Mouse (Mus musculus): ENCODE measurements around the gene Edem2. TPM values are rescaled to one million over a fixed set of nuclear protein-coding genes. Genes with fewer than 3 reads are reported as not detected.
"Not testable (repeated sequence)": the region's sequence is repeated elsewhere in the genome, so short reads cannot be mapped to it uniquely, and the experiment has no call there.

Edem2 gene
- total RNA-seq, 2 experiments from 2014 or later = 7.8 to 9.5 TPM

DNA sequence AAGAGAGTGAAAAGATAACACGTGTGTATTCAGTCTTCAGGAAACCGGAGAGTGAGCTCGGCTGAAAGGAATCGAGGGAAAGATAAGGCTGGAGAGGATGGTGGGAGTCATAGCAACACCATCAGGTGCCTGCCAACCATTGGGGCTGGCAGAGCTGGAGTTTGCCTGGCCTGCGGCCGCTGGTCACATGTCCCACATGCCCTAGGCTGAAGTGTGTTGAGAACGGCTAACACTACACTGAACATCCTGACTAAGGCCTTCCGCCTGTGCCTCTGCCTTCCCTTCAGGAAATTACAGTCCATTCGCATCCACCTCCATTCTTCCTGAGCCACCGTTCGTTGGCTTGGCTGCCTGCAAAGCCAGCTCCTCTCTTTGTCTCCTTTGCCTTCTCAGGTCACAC lies 12.9 kb upstream of the Edem2 start:
- peak; percentile 16 to 29 for DNase-seq
- intact Hi-C loops (cut with DNase I) = no loop called here

DNA sequence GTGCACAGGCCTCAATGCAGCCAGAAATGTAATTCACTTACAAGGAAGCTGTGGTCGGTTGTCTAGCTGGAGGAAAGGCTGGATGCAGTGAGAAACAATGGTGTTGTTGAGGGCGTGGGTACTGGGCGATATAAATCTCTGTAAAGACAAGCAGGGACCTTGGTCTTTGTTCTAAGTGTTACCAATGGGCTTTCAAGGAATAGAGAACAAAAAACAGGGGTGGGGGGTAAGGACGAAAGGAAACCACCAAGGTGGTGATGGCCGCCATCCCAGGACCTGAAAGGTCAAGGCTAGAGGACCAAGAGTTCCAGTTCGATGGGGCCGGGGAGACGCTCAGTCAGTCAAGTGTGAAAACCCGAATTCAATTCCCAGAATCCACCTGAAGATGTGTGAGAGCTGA lies 8.5 kb upstream of the Edem2 start:
- no peak for DNase-seq
- intact Hi-C loops (cut with DNase I) = no loop called here

DNA sequence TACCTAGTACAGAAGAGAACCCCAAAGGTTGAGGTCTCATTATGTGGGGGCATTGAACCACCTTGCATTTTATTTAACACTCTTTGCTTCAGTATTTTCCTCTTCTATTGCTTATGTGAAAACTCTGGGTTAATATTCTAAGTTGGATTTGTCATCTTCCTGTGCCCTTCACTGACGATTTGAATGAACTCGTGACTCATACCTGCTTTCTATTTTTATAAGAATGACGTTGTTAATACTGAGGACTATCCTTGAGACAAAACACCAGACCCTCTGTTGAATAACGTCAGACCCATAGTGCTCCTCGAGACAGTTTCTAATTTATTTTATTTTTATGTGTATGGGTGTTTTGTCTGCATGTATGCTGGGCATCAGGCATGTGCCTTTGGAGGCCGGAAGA lies 7.7 kb upstream of the Edem2 start:
- DNase-seq = no peak
- intact Hi-C loops (cut with DNase I) = no loop called here

DNA sequence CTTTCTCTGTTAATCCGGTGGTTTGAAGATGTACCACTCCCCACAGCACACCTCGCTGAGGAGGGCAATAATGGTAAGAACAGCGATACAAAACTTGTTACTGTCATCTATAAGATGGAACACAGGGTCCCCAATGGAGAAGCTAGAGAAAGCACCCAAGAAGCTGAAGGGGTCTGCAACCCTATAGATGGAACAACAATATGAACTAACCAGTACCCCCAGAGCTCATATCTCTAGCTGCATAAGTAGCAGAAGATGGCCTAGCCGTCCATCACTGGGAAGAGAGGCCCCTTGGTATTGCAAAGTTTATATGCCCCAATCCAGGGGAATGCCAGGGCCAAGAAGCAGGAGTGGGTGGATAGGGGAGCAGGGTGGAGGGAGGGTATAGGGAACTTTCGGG lies 6.5 kb upstream of the Edem2 start, which contains the start of gene Gm17581:
Gm17581 (minus strand) TSS at position 101 of the 400 bp plus-strand sequence.
- intact Hi-C loops (cut with DNase I); DNase-seq: not testable (repeated sequence)

DNA sequence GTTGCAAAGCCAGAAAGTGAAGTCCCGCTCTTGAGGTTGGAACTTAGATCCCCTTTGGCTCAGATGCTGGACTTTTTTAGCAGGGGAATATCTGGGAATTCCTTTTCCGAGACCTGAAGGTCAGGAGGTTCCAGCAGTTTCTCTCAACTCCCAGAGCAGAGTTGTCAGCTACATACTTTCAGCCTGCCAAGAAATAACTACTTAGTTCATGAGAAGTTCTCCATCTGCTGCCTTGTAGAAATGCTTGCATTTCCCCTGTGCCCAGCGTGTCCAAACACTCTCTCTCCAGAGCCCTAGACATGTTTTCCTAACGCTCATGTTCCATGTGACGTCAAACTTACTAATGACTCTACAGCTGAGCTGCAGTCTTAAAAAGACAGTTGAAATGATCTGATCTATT lies 5.8 kb upstream of the Edem2 start:
- intact Hi-C loops (cut with DNase I) = no loop called here

DNA sequence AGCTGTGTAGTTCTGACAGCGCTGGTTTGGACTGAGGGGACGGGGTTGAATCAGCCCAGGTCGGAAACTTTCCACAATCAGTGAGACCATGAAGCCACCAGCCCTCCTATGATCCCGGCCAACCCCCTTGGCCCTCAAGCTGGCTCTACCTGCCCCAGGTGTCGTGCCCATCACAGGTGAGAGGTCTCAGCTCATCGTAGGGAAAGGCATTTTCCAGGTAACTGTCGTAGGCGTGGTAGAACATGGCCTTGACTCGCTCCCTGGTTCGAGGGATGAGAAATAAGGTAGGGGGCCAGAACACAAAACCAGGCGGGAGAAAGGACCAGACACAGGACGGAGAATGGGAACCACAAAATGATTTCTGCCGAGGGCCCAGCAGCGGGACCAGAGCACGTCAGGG lies 533 bp downstream of the Edem2 start:
- DNase-seq = no peak
- intact Hi-C loops (cut with DNase I) = no loop called here

More for the DNA sequence above, 5.8 kb upstream of the Edem2 start:
- DNase-seq = no peak

DNA sequence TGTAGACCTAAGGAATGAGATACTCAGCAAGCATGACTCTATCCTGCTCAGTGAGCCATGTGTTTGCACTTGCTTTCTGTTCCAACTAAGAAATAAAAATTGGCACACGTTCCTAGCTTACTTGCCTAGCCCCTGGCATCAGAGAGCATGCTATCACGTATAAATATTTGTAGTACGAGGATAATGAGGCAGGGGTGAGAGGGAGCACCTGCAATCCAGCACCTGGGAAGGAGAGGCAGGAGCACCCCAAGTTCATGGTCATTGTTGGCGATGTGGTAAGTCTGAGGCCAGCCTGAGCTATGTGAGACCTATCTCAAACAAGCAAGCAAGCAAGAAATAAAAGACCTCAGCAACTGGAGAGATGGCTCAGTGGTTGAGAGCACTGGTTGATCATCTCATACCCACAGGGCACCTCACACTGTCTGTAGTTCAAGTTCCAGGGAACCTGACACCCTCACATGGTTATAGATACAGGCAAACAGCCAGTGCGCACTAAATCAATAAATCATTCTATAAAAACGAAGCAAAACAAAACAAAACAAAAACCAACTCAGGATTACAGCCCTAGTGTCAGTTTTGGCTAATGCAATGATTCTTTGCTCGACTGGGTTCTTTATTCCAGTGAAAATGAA lies 1.4 kb downstream of the Edem2 start:
- intact Hi-C loops (cut with DNase I) = no loop called here
- no peak for DNase-seq

DNA sequence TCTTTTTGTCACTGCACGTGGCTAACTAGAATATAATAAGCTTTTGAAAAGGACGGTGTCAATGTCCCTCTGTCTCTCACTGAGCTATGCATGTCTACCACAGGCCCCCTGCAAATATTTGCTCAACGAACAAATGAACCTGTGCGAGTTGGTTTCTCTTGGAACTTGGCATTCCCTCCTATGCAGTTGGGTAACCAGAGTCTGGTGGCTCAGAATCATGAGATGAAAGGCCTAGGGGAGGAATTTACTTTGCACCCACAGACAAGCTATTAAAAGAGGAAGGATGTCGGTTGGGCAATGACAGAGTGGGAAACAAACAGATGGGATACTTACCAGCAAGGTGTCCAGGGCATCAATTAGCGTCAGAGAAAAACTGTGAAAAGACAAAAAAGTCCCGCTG lies 3.0 kb downstream of the Edem2 start:
- intact Hi-C loops (cut with DNase I) = no loop called here
- no peak for DNase-seq

DNA sequence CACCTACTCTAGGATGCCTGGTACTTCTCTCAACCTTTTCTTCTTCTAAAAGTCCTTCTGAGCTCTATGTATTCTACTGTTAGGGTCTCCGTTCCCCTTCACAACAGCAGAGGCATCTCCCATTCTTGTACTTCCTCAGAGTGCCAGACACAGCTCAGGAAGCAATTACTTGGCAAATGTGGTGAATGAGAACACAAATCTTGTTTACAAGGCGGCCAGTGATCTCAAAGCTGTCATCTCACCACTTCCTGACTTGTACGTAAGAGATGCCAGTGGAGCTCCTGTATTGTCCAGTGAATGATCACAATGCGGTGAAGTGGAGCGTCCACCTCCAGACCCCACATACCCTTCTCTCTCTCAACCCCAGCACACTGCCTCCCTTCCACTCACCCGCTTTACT lies 4.7 kb downstream of the Edem2 start:
- intact Hi-C loops (cut with DNase I) = no loop called here
- DNase-seq = no peak

DNA sequence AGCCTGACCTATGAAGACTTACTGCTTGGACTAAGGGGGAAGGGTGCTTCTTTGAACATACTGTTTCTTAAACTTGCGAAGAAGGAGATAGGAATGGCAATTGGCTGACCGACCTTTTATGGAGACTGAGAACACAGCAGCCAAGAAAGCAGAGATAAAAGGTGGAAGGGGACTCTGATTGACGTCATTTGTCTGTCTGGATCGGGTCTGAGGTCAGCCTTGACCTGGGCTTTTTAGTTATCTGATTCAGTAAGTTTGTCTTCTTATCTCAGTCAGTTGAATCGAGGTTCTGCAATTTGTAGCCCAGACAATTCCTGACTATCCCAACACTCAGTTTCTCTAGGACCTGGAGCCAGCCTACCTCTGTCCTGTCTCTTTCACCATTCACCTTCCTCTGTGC lies 5.2 kb downstream of the Edem2 start:
- no peak for DNase-seq
- intact Hi-C loops (cut with DNase I) = no loop called here

DNA sequence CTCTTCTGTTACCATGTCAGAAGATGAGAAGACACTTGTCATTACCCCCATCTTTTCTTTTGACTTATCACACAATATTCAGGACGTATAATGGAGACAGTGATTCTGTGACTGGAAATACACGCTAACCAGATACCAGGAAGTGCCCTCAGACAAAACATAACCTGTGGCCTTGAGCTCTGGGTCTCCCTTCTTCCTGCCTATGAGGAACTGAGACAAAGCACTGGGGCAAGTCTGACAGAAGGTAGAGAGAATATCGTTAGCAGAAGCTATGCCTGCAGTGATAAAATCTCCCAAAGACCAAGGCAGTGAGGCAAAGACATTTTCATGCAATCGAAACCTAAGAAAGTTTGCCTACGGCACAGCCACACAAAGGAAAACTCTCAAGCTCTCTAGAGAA lies 8.7 kb downstream of the Edem2 start:
- no peak for DNase-seq
- intact Hi-C loops (cut with DNase I) = no loop called here

DNA sequence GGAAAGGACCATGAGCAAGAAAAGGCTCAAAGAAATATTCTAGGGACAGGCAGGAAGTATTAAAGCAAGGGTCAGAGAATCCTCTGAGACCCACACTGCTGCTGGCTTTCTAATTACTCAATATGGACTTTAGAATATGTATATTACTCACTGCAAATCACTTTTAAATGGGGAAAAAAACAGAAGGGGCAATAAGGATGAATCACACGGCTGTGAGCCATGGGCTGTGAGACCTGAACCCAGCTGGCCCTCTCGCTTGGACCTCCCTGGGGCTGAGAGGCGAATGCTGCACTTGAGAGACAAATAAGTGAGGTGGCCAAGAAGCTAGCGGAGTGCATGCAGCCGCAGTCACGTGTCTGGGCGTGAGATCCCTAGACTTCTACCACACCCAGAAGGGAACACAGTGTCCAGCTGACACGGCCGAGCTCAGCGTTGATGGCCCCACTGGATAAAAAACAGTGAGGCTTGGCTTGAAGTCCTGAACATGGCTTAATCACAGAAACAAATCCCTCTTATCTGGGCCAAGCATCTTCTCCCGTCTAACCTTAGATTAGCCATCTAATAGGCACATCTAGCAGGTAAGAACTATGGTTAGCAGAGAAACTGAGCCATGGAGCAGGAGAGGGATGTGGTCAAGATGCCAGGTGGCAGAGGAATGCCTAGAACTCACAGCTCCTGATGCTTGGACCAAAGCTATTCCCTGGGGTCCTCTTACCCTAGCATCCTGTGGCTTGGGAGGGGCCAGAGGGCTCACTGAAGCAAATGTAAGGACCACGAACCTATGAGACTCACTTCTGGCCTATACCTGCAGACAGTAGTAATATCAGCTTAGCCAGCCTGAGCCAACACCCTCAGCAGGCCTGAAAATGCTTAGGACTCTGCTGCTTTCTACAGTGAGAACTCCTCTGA lies 11.9 kb downstream of the Edem2 start:
- DNase-seq = peak in 1 of 2 experiments; percentile 30
- intact Hi-C loops (cut with DNase I) = no loop called here

DNA sequence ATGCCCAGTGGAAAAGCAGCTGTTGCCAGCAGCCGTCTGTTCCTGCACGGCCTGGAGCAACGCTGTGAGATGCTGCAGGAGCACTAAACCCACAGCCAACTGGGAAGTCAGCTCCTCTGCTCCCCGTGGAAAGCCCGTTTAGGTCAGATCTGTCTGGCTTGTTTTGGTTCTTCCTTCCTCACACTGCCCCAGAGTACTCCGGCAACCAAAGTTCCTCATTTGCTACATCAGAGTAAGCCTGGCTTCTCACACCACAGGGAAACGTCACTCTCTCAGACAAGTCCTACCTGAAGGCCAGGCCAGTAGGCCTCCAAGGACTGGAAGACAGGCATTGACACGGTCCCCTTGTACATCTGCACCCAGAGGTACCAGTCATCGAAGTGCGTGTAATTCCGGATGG lies 18.7 kb downstream of the Edem2 start:
- intact Hi-C loops (cut with DNase I) = no loop called here

DNA sequence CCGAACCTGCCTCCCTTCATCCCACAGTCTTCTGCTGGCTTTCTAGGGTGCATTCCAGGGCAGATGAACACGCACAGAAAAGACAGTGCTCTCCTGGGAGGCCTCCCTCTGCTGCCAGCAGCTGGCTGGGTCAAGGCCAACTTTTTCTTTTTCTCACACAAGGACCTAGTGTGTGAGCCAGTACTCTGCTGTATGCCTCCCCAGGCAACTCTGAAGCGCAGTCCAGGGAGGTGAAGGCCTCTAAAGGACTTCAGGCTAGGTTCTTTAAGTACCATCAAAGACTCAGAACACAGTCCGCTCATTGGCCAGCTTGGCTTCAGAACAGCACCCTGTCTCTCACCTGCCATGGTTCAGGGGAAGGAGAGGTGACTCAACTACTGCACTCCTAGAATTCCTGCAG lies 22.0 kb downstream of the Edem2 start:
- intact Hi-C loops (cut with DNase I) = no loop called here
- DNase-seq = peak; percentile 39 to 61

More for the DNA sequence above, 18.7 kb downstream of the Edem2 start:
- no peak for DNase-seq

DNA sequence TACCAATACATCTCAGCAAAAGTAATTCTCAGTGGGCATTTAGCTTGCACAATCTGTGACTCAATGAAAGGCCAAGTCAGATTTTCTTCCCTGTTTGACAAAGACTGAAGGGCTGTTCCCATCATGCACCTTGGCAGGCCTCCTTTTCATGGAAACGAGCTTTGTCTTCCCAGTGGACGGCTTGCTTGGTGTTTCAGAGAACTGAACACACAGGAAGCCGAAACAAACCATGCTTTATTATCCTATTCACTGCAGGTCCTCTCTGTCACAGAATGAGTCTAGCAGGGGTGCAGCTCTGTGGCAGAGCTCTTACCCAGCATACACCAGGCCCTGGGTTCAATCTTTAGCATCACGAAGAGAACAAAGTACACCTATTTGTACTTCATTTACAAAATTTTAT lies 25.6 kb downstream of the Edem2 start:
- intact Hi-C loops (cut with DNase I) = no loop called here
- no peak for DNase-seq

DNA sequence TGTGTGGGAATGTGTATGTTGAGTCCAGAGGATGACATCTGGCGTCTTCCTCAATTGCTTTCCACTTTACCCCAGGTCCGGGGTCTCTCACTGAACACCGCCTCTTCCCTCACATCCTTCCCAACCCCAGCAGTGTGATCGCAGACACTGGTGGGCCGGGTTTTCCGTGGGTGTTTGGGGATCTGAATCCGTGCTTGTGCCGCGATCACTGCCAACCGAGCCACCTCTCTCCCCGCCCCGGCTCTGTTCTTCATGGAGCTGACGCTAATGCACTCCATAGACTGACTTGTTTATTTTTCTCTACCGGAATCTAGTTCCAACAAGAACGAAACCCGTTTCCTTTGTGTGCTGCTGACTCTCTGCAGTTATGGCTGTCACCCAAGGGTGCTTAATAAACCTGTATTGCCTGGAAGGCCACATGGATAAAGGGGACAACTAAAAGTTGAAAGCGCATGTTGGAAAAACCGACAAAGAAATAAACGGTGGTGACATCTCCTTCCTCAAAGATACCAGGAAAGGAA lies 27.8 kb downstream of the Edem2 start:
- DNase-seq = no peak
- intact Hi-C loops (cut with DNase I) = no loop called here

DNA sequence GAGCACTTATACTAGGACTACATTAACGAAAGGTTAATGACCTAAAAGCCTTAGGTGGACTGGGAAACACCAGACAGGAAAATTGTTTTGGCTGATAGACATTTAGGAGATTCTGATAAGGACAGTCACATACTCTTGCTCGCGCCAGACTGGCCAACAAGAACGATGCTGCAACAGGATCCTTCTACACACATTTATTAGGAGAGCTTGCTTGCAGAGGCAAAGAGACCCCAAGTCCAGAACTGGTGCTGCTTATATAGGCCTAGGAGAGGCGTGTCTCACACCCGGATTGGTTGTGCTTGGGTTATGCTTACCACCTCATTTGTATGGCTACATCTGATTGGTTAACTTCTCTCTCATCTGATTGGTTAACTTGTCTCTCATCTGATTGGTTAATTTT lies 30.8 kb downstream of the Edem2 start:
- DNase-seq = not testable (repeated sequence)
- intact Hi-C loops (cut with DNase I) = loop anchor here (5.0 to 10.0 kb wide), 2 partner anchors 114 to 246 kb away; partner anchors contain the start of genes Gdf5 and Gm15557

DNA sequence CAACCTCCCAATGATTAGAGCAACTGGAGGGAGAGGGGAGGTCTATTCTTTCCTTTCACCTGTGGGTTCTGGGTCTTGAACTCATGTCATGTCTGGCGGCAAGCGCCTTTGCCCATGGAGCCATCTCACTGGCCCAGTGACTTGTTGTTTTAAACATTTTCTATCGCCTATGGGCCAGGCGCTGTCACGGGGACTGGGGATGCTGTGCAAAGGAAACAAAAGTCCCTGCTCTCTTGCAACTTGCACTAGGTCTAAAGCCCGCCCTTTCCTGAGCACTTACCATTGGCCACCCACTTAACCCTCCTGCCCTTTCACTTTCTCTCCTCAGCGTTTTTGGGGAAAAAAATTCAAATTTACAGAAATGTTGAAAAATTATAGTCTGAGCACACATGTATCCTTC lies 32.4 kb downstream of the Edem2 start:
- intact Hi-C loops (cut with DNase I) = loop anchor here (1.0 to 10.0 kb wide), 4 partner anchors 58 to 248 kb away; partner anchors contain the start of genes Gdf5 and Gm15557
- DNase-seq = no peak

DNA sequence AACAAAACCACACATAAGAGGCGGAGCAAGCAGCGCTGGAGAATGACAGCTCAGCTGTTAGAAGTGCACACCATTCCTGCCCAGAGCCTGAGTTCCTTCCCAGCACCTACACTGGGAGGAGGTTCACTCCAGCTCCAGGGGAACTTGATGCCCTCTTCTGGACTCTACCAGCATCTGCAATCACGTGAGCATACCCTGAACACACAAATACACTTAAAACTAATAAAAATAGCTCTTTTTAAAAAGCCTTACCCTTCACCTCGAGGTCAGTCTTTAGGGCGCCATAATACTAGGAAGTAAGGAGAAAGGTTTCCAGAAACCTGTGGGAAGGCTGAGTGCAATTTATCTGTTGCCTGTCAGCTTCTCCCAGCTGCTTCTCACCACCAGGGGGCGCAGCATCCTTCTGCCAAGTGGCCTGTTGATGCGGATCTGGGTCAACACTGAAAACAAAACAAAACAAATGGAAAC lies 33.1 kb downstream of the Edem2 start:
- intact Hi-C loops (cut with DNase I) = loop anchor here (1.0 to 10.0 kb wide), 4 partner anchors 59 to 249 kb away; partner anchors contain the start of genes Gdf5 and Gm15557
- peak; percentile 90 to 95 for DNase-seq

DNA sequence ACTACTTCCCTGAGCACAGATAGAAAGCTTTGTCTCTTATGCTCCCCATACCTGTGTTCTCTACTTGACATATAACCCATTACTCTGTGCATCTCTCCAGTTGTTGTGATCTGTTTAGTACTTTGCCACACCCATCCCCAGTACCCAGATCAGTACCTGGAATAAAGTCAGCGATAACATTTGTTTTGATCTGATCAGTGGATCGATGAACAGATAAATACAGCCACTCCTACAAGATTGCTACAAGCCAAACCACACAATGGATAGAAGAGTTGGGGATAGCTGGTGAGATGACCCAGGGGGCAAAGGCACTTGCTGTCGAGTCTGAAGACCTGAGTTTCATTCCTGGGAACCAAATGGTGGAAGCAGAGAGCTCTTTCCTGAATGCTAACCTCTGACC lies 34.0 kb downstream of the Edem2 start:
- intact Hi-C loops (cut with DNase I) = loop anchor here (5.0 to 10.0 kb wide), 2 partner anchors 117 to 249 kb away; partner anchors contain the start of genes Gdf5 and Gm15557

DNA sequence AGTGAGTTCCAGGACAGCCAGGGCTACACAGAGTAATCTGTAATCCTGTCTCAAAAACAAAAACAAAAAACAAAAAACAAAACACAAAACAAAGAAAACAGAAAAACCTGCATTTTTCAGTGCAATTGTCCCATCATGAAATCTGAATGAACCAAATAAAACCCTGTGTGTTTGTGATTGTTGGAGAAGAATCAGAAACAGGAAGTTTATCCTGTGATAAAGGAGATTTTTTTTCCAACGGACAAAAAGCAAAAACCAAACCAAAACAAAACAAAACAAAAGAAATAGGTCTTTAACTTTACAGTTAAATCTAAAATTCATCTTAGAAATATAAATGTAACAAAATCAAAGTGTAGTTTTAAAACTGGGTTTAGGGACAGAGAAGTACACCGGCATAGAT lies 34.7 kb downstream of the Edem2 start:
- no peak for DNase-seq
- intact Hi-C loops (cut with DNase I) = loop anchor here (10.0 kb wide), 1 partner anchor 250 kb away; the partner anchor contains the start of genes Gdf5 and Gm15557

More for the DNA sequence above, 34.0 kb downstream of the Edem2 start:
- DNase-seq = no peak

Measured in heart, postnatal 14 days (tissue).